Mouse (Mus musculus): ENCODE data around the gene Eps15l1.

DNA sequence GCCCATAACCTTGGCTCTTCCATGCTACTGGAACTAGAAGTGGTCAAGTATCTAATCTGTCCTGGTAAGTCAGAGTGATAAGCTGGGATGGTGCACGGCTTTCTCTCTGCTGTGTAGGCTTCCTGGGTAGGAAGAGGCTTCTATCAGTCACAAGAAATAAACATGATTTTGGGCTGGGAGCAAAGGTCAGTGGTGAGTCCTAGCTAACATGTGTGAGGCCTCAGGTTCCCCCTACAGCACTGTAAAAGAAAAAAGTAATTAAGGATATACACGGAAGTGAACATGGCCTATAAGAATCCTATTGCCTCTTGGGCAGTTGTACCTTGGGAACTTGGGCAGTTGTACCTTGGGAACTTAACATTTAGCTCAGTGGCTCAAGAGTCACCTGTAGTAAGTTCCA lies 44.4 kb downstream of the Eps15l1 start:
- TF ChIP-seq POLR2A (IDR thresholded peaks at IDR 0.05; ENCODE audit: insufficient read length, low read depth) (no peak), E2F4 (IDR thresholded peaks at IDR 0.05; ENCODE audit: insufficient read depth) (no peak), TCF3 (IDR thresholded peaks at IDR 0.05; ENCODE audit: insufficient read length, low read depth) (no peak)
